Mouse (Mus musculus) megakaryocyte-erythroid progenitor cell, adult 5-6 weeks (primary cell): ENCODE results near the gene Nap1l4. TPM values are rescaled to one million over a fixed set of nuclear protein-coding genes. Genes with fewer than 3 reads are reported as not detected.

Experiments used
- total RNA-seq, 2 experiments: library from RNA; stranded (forward) in 1 of 2; stranded (reverse) in 1 of 2; fragments of 200-1000, 215-1000 nt in 1 of 2; fragments of >200 nt in 1 of 2; fragmentation: Nextera tagmentation in 1 of 2; gene quantifications; 2 replicates each; pipeline ENCODE4 v1.2.3; 2014 to 2017

Gene Nap1l4
- total RNA-seq, 2 experiments from 2014 or later, result 130 to 257 TPM

Other genes starting within 250 kb of the Nap1l4 start
- 4.3 TPM in 1 of 2 replicates, not detected in the other for gene Cdkn1c, start 88.1 kb downstream of the Nap1l4 start, total RNA-seq (2014; fragmentation: Nextera tagmentation)
- gene Cdkn1c, start 88.1 kb downstream of the Nap1l4 start, total RNA-seq (2017), result 1.1 and 1.3 TPM in 2 replicates
- gene Slc22a18, start 75.4 kb downstream of the Nap1l4 start, total RNA-seq (2014; fragmentation: Nextera tagmentation), result 0.62 and 3.0 TPM in 2 replicates
- 1.1 and 2.5 TPM in 2 replicates for gene Slc22a18, start 75.4 kb downstream of the Nap1l4 start, total RNA-seq (2017)
- gene Phlda2, start 46.0 kb downstream of the Nap1l4 start, total RNA-seq (2014; fragmentation: Nextera tagmentation), result 8.4 and 8.5 TPM in 2 replicates
- 6.2 and 15.8 TPM in 2 replicates for gene Phlda2, start 46.0 kb downstream of the Nap1l4 start, total RNA-seq (2017)
- 83.0 and 151 TPM in 2 replicates for gene Cars, start 51.0 kb upstream of the Nap1l4 start, total RNA-seq (2014; fragmentation: Nextera tagmentation)
- gene Cars, start 51.0 kb upstream of the Nap1l4 start, total RNA-seq (2017), result 82.1 and 85.1 TPM in 2 replicates
- gene Tnfrsf26, start 79.6 kb upstream of the Nap1l4 start, total RNA-seq (2014; fragmentation: Nextera tagmentation), result 1.1 and 1.4 TPM in 2 replicates
- 0.42 and 1.1 TPM in 2 replicates for gene Tnfrsf26, start 79.6 kb upstream of the Nap1l4 start, total RNA-seq (2017)
- gene Tnfrsf22, start 100.6 kb upstream of the Nap1l4 start, total RNA-seq (2014; fragmentation: Nextera tagmentation), result 3.0 and 6.0 TPM in 2 replicates
- 0.08 and 2.7 TPM in 2 replicates for gene Tnfrsf22, start 100.6 kb upstream of the Nap1l4 start, total RNA-seq (2017)
- not detected in 2 replicates for gene Tnfrsf23, start 136.8 kb upstream of the Nap1l4 start, total RNA-seq (2014; fragmentation: Nextera tagmentation)
- gene Tnfrsf23, start 136.8 kb upstream of the Nap1l4 start, total RNA-seq (2017), result 0.80 TPM in 1 of 2 replicates, not detected in the other
- gene Osbpl5, start 207.9 kb upstream of the Nap1l4 start, total RNA-seq (2014; fragmentation: Nextera tagmentation), result 4.3 and 9.3 TPM in 2 replicates
- 2.6 and 3.8 TPM in 2 replicates for gene Osbpl5, start 207.9 kb upstream of the Nap1l4 start, total RNA-seq (2017)
- gene Mrgprg, start 217.9 kb upstream of the Nap1l4 start, total RNA-seq (2014; fragmentation: Nextera tagmentation), result not detected in 2 replicates
- not detected in 2 replicates for gene Mrgprg, start 217.9 kb upstream of the Nap1l4 start, total RNA-seq (2017)
- gene Mrgpre, start 235.4 kb upstream of the Nap1l4 start, total RNA-seq (2014; fragmentation: Nextera tagmentation), result 0.37 TPM in 1 of 2 replicates, not detected in the other
- 0.19 and 0.27 TPM in 2 replicates for gene Mrgpre, start 235.4 kb upstream of the Nap1l4 start, total RNA-seq (2017)